Mouse (Mus musculus) hindbrain, postnatal 0 days (tissue): ENCODE results near the gene Arrb2. TPM values are rescaled to one million over a fixed set of nuclear protein-coding genes. Genes with fewer than 3 reads are reported as not detected.

Experiments
- ATAC-seq: fragments of 200-750 bp; cut with Nextera tagmentation; 2 replicates; pipeline ENCODE4 v1.8.0; 2017; ENCODE audit warnings: mild to moderate bottlenecking, moderate TSS enrichment, moderate library complexity
- DNase-seq: peaks from one replicate; pipeline ENCODE4 v3.0.0-alpha.2; 2015; ENCODE audit warnings: low spot score
- H3K27ac ChIP-seq: fragments of 300-500 bp; sonication (generic); 2 replicates; pipeline ENCODE4 v1.5.1; 2014; ENCODE audit warnings: mild to moderate bottlenecking
- H3K27me3 ChIP-seq: fragments of 300-500 bp; sonication (generic); 2 replicates; pipeline ENCODE4 v1.6.1; 2014; ENCODE audit warnings: low read length, mixed read lengths; ENCODE audit not compliant: insufficient read depth
- H3K36me3 ChIP-seq: fragments of 300-500 bp; sonication (generic); 2 replicates; pipeline ENCODE4 v1.6.1; 2014; ENCODE audit warnings: low read length, mixed read lengths; ENCODE audit not compliant: insufficient read depth
- H3K4me1 ChIP-seq: fragments of 300-500 bp; sonication (generic); 2 replicates; pipeline ENCODE4 v1.6.1; 2014; ENCODE audit warnings: antibody characterized with exemption, low read length, mixed read lengths; ENCODE audit not compliant: insufficient read depth
- H3K4me2 ChIP-seq: fragments of 300-500 bp; sonication (generic); 2 replicates; pipeline ENCODE4 v1.6.1; 2014; ENCODE audit warnings: low read depth, mild to moderate bottlenecking, low read length, moderate library complexity, mixed read lengths
- H3K4me3 ChIP-seq: fragments of 300-500 bp; sonication (generic); 2 replicates; pipeline ENCODE4 v1.5.1; 2014; ENCODE audit warnings: low read length
- H3K9ac ChIP-seq: fragments of 300-500 bp; sonication (generic); replicated peaks from 2 replicates; pipeline ENCODE4 v1.6.1; 2014; ENCODE audit warnings: mild to moderate bottlenecking, low read length, moderate library complexity, mixed read lengths
- H3K9me3 ChIP-seq: fragments of 300-500 bp; sonication (generic); 2 replicates; pipeline ENCODE4 v1.6.1; 2016; ENCODE audit warnings: low read length, mixed read lengths
- CTCF ChIP-seq: IDR thresholded peaks from 2 replicates; pipeline ENCODE4 v1.5.1; 2016; ENCODE audit warnings: antibody characterized with exemption, control low read depth, low read depth
- WGBS: fragments of 180-500 bp; shearing (Covaris S2); extraction: QIAGEN DNeasy Blood & Tissue Kit; methylation state at CpG from one replicate; pipeline ENCODE4 v1.1.7; 2014; 5-methylcytosine and 5-hydroxymethylcytosine counted together
- polyA plus RNA-seq: library from polyadenylated mRNA; unstranded; fragments of >200 nt; fragmentation: Nextera tagmentation; extraction: Ambion mirVana; gene quantifications from 2 replicates; pipeline ENCODE4 v1.2.1, GENCODE M21; 2015
- total RNA-seq: library from RNA; depleted of rRNA; stranded (reverse); fragments of >200 nt; gene quantifications from 2 replicates; pipeline ENCODE4 v1.2.3, GENCODE M21; 2014; rRNA removed

The Arrb2 gene
- total RNA-seq, result 83.3 and 106 TPM in 2 replicates
- polyA plus RNA-seq, result 51.9 and 56.3 TPM in 2 replicates

GRCm38 (mm10) chr11:70432048-70432894 lies at the start of gene Arrb2:
Gene Arrb2, plus strand, starts transcription at chr11:70432635.
- Histone ChIP-seq H3K4me3 (peak within 1 kb of the TSS; percentile 87), H3K9me3 (no peaks in the 10 kb centered on the region), H3K27me3 (no peaks in the 10 kb centered on the region), H3K27ac (peak within 1 kb of the TSS; percentile 91), H3K36me3 (peaks cover 17% of the 10 kb centered on the region), H3K4me1 (peaks cover 16% of the 10 kb centered on the region), H3K4me2 (peak within 1 kb of the TSS; percentile 78), H3K9ac (peak within 1 kb of the TSS; percentile 88)
- WGBS, result under 1% methylated on average over 61 of the region's 75 CpGs
- DNase-seq, result peak; percentile 98
- ATAC-seq, result peak; percentile 96
- peak; percentile 74 for TF ChIP-seq CTCF

- TF ChIP-seq CTCF, result no peak
- no peak overlapping the region for H3K4me2 ChIP-seq
- H3K27ac ChIP-seq, result no peak overlapping the region
- H3K9me3 ChIP-seq, result no peaks in the 10 kb centered on the region
- no peaks in the 10 kb centered on the region for H3K4me1 ChIP-seq
- WGBS, result 86% methylated on average over 3 of the region's 3 CpGs
- no peak overlapping the region for H3K9ac ChIP-seq
- H3K27me3 ChIP-seq, result no peaks in the 10 kb centered on the region
- H3K36me3 ChIP-seq, result no peaks in the 10 kb centered on the region
- ATAC-seq (no peak), DNase-seq (no peak)
- H3K4me3 ChIP-seq, result no peak overlapping the region
Observed at GRCm38 (mm10) chr11:70384136-70384535, 48.3 kb upstream of the Arrb2 start.

- Histone ChIP-seq H3K4me2 (no peak overlapping the region), H3K9ac (no peak overlapping the region), H3K4me1 (no peaks in the 10 kb centered on the region), H3K36me3 (peaks cover 8% of the 10 kb centered on the region), H3K9me3 (no peaks in the 10 kb centered on the region), H3K4me3 (no peak overlapping the region), H3K27me3 (no peaks in the 10 kb centered on the region), H3K27ac (no peak overlapping the region)
- WGBS, result 75% methylated on average over 5 of the region's 5 CpGs
- no peak for DNase-seq
- no peak for TF ChIP-seq CTCF
- ATAC-seq, result no peak
Observed at GRCm38 (mm10) chr11:70387436-70387835, 45.0 kb upstream of the Arrb2 start.

GRCm38 (mm10) chr11:70389421-70389820 lies 43.0 kb upstream of the Arrb2 start:
- no peak overlapping the region for H3K4me2 ChIP-seq
- no peaks in the 10 kb centered on the region for H3K27me3 ChIP-seq
- no peak overlapping the region for H3K4me3 ChIP-seq
- peaks cover 21% of the 10 kb centered on the region for H3K36me3 ChIP-seq
- WGBS, result 73% methylated on average over 5 of the region's 5 CpGs
- no peak overlapping the region for H3K27ac ChIP-seq
- H3K9ac ChIP-seq, result no peak overlapping the region
- TF ChIP-seq CTCF, result no peak
- no peaks in the 10 kb centered on the region for H3K9me3 ChIP-seq
- DNase-seq, result peak; percentile 8
- no peaks in the 10 kb centered on the region for H3K4me1 ChIP-seq
- ATAC-seq, result no peak

- Histone ChIP-seq H3K27me3 (no peaks in the 10 kb centered on the region), H3K4me3 (no peak overlapping the region), H3K9ac (no peak overlapping the region), H3K4me1 (0 out of 2 replicates have a peak, but pooled peaks cover under 1% of the 10 kb centered on the region), H3K36me3 (peaks cover 11% of the 10 kb centered on the region; the same call in 1 of the 2 replicates), H3K4me2 (no peak overlapping the region), H3K27ac (no peak overlapping the region), H3K9me3 (no peaks in the 10 kb centered on the region)
- DNase-seq, result no peak
- ATAC-seq, result no peak
- TF ChIP-seq CTCF, result no peak
- WGBS, result 76% methylated on average over 2 of the region's 2 CpGs
Observed at GRCm38 (mm10) chr11:70403598-70403997, 28.8 kb upstream of the Arrb2 start.

- no peaks in the 10 kb centered on the region for H3K27me3 ChIP-seq
- peak within 1 kb of the TSS; percentile 94 for H3K9ac ChIP-seq
- under 1% methylated on average over 59 of the region's 59 CpGs for WGBS
- H3K4me2 ChIP-seq, result peak within 1 kb of the TSS; percentile 94
- peak within 1 kb of the TSS; percentile 79 for H3K27ac ChIP-seq
- DNase-seq (peak; percentile 98), ATAC-seq (peak; percentile 97)
- TF ChIP-seq CTCF, result peak; percentile 8; the same call in 1 of the 2 replicates
- peak within 1 kb of the TSS; percentile 97 for H3K4me3 ChIP-seq
- peaks cover 8% of the 10 kb centered on the region; the same call in 1 of the 2 replicates for H3K4me1 ChIP-seq
- H3K36me3 ChIP-seq, result no peaks in the 10 kb centered on the region
- no peaks in the 10 kb centered on the region for H3K9me3 ChIP-seq
Observed at GRCm38 (mm10) chr11:70409594-70410296, 22.7 kb upstream of the Arrb2 start, which contains the start of gene Pelp1. Gene Pelp1, minus strand, starts transcription at chr11:70410031.
